Mouse (Mus musculus): Measurements from ENCODE around the gene Plekha8.
A peak's percentile ranks its signal among the peaks of the same experiment; 100 is the strongest.

Plekha8 gene

DNA sequence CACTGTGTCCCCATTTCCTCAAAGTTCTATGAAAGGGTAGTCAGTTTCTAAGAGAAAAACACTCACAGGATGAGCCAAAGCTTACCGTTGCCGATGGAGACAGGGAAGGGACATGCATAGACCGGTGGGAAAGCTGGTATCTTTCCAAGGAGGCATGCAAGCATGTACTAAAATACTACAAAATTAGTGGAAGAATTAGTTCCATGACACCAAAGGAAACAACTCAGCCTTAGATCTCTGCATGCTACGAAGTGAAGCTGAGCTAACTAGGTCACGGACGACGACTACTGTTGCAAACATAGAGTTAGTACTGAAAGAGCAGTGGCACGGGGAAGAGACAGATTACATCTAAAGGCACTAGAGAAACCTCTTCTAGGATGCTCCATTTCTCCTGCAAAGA lies 8.0 kb upstream of the Plekha8 start:
- no peak for DNase-seq (ENCODE audit: low spot score in 2 of 2)

DNA sequence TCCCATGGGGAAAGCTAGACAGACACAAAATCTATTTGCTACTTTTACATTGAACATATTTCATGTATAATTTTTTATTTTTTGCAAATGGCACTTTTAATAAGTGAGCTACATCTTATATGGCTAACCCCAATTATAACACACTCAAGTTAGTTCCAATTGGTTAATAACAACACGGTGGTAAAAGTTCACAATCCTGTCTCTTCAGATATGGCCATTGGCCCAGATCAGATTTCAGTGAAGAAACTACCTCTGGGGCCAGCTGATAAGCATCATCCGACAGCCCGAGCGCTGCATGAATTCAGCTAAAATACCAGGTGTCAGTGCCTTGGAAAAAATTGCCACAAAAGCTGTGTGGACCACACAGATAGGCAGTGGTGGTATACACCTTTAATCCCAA lies 7.2 kb upstream of the Plekha8 start:
- DNase-seq (ENCODE audit: low spot score in 2 of 2): no peak

DNA sequence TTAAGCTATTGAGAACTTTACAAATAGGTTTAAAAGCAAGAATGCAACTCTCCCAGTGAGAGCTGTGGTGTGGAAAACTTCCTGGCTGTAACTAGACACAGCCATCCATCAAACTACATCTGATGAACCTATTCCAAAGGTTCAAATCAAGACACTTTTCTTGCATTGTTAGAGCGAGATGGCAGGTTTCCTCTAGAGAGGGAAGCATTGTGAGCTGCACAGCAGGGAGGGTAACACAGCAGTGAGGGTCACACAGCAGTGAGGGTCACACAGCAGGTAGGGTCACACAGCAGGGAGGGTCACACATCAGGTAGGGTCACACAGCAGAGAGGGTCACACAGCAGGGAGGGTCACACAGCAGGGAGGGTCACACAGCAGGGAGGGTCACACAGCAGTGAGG lies 6.7 kb upstream of the Plekha8 start:
- DNase-seq (ENCODE audit: low spot score in 2 of 2): no peak

DNA sequence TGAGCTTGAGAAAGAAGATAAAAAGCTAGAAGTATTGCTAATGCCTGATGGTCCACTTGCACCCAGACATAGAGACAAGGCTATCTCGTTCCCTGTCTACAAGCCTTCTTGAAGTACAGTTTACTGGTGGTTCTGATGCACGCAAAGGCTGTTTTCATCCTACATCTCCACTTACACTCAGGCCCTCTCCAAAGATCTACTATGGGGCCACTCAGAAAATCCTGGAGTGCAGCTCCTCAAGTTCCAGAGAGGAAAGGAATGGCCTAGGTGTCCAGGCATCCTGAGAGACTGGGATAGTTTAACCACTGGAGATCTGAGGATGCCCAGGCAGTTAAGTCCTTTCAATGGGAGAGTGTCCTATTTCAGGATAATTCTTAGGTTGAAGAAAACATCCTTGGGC lies 4.2 kb upstream of the Plekha8 start:
- no peak for DNase-seq (ENCODE audit: low spot score in 2 of 2)

DNA sequence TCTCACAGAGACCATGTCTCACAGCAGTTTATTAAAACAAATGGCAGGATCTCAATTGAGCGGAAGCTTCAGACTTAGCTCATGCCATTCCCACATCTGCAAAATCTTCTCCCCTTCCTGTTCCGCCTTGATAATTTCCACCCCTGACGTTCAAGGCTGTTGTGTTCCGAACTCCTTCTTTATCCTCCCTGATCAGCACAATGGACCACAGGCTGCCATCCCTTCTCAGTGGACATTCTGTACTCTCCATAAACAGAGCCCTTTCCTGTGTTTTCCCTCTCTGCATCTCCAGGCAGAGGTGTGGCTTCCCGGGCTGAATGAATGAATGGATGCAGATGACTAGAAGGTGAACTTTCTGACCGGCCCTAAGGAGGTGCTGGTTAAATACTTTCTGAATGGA lies 3.1 kb upstream of the Plekha8 start:
- DNase-seq (ENCODE audit: low spot score in 2 of 2): no peak

DNA sequence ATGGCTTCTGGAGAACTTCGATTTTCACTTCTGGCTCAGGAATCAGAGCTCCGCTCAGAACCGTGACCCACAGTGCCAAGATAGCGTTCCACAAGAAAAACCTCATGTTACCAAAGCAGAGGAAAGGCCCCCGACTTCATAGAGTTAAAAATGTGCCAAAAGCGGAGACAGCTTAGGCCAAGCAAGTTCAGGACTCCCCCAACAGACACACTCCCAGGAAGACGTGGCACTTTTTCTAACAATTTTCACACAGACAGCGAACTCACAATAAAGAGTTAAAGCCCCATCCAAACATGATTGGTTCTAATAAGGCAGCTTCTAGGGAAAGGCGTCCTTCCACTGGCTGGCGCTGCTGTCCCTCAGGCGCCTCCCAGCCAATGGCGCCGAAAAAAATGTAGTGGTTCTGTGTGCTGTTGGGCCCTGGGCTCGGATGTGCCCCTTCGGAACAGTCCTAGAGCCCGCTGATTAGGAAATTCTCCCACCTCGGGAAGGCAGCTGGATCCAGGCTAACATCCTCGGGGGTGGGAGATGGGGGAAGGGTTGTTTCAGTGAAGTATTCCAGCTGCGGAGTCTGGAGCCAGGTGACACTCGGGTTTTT lies 1.9 kb upstream of the Plekha8 start:
- peak; percentile 90 to 92 for DNase-seq (ENCODE audit: low spot score in 2 of 2)

DNA sequence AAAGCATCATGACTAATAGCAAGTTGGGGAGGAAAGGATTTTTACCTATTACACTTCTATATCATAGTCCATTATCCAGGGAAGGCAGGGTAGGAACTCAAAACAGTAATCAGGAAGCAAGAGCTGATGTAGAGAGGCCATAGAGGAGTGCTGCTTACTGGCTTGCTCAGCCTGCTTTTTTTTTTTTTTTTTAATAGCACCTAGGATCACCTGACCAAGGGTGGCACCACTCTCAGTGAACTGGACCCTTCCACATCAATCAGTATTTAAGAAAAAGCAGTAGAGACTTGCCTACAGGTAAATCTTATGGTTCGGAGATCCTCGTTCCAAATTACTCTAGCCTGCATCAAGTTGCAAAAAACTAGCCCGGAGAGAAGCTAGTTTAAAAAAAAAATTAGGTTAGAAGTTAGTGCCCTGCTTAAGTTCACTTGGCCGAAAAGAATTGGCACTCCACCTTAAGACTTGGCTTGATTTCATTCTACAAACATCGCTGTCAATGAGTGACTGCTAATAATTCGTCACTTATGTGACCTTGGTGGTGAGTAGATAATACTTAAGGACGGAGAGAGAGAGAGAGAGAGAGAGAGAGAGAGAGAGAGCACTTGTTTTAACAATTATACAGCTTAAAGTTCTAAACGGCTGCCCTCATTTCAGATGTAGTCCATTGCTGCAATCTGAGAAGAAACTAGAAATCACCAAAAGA lies 994 bp upstream of the Plekha8 start:
- DNase-seq (ENCODE audit: low spot score in 2 of 2): no peak

DNA sequence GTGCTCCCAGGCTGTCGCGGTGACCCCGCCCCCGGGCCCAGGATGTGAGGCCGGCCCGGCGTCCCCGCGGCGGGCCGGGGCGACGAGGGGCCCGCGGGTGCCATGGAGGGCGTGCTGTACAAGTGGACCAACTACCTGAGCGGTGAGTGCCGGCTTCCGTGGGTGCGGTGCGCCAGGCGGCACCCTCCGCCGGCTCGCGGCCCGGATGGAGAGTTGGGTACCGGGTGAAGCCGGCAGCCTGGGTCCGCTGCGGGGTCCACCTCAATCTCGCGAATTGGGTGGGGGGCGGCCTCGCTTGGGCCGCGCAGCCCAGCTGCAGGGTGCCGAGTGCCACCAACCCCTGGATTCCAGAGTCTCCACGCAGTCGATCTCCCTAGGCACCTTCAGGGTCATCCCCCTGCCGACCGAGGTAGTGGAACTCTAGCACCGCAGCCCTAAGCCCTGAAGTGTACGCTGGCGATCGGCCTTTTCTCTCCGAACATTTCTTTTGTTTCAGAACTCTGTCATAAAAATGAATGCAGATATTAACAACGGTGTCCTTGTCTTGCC lies 493 bp downstream of the Plekha8 start:
- no peak for DNase-seq (ENCODE audit: low spot score in 2 of 2)

DNA sequence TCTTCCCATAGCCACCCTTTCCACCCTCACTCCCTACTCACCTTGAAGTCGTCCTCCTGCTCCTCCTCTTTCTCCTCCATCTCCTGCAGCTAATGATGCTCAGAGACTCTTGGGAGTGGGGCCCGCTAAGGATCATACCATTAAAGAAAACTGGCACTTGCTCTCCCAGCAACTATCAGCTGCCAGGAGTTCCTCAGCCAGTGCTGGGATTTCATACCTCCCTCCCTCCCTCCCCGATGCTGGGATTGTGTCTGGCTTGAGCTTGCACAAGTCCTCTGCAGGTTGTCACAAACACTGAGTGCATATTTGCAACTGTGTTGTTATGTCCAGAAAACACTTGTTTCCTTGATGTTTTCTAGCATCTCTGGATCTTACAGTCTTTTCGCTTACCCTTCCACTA lies 2.3 kb downstream of the Plekha8 start, which contains the start of gene Fkbp14:
Gene Fkbp14, minus strand, starts transcription at position 101 of the 400 bp plus-strand sequence.
- DNase-seq (ENCODE audit: low spot score in 2 of 2): no peak

DNA sequence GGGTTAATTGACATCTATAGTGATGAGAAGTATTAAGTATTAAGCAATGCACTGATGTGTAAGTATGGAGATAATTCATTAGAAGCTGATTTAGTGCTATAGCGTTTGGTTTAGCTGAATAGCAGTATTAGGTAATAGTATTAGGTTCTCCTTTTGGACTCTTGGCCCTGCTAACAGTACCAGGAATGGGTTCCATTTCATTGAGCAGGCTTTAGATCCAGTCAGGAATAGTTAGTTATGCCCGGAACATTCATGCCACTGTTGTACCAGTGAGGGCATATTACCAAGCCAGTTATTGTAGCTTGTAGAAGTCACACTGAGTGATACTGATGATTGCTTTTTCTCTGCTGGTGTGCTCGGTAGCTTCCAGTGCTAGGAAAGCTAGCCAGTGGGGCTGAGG lies 2.8 kb downstream of the Plekha8 start:
- no peak for DNase-seq (ENCODE audit: low spot score in 2 of 2)

DNA sequence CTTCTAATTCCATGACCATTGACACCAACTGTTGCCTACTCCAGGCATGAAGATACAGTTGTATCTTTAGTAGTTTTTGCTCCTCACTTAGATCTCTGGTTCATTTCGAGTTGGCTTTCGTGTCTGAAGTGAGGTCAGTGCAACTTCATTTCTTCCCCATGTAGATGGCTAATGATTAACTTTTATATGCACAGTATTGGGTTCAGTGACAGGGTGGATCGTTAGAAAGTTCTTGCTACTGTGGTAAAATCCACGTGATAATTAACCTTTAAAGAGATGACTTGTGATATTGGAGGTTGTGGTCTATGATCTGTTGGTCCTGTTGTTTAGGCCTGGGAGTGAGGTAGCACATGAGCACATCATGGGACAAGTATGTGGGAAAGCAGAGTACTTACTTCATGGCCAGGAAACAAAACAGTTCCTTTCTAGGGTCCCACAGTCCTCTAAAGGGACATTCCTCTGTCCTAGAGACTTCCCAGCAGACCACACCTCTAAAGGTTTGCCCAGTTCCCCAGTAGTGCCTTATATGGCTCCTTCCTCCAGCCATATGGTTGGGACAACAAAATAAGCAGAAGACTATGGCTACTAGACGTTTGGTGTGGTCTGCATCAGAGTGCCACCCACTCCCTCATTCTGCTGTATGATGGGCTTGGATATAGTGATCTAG lies 5.9 kb downstream of the Plekha8 start:
- DNase-seq (ENCODE audit: low spot score in 2 of 2): no peak

DNA sequence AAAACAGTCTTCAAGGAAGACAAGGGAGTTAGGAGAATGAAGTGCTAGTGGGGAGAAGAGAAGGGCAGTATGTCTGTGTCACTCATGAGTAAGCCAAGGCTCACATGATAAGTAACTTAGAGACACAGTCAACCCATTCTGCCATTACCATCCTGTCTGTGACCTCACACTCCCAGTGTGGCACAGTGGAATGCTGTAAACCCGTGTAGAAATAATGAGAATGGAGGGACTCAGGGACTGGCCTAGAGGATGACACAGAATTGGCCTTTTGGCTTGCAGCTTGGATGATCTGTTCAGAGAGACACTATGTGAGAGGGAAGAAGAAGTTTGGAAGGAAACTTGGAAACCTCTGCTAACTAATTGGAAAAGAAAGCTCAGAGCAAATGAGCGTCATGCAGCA lies 8.0 kb downstream of the Plekha8 start:
- DNase-seq (ENCODE audit: low spot score in 2 of 2): no peak

DNA sequence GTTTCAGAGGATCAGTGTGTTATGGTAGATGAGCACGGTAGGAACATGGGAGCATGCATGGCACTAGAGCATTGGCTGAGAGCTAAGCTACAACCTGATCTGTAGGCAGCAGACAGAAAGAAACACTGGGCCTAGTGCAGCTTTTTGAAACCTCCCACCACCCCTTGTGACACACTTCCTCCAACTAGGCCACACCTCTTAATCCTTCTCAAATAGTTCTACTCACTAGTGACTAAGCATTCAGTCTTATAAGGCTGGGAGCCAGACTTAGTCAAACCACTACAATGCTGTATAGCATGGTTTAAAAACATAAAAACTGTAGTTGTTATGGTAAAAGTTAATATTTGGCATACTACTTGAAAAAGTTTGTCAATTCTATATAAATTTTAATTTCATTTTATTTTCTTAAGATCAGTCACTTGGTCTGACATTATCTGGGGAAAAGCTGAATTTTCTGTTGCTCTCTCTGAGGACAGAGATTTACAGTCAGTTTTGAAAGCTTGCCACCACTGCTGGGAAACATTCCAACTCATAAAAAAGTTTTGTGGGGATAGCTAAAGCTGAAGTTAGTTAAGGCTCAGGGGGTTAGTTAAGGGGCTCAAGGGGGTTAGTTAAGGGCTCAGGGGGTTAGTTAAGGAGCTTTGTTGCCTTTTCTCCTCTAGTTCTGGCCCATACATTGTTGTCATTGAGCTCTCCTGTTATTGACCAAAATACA lies 9.2 kb downstream of the Plekha8 start:
- DNase-seq (ENCODE audit: low spot score in 2 of 2): no peak

DNA sequence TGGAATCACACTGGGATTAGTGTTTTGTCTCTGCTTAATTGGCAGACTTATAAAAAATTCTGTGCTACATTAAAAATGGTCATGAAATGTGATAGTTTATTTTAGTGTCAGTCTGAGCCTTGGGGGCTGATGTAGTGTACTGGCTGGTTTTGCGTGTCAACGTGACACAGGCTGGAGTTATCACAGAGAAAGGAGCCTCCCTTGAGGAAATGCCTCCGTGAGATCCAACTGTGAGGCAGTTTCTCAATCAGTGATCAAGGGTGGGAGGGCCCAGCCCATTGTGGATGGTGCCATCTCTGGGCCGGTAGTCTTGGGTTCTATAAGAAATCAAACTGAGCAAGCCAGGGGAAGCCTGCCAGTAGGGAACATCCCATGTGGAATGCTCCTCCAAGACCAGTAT lies 11.3 kb downstream of the Plekha8 start:
- no peak for DNase-seq (ENCODE audit: low spot score in 2 of 2)

DNA sequence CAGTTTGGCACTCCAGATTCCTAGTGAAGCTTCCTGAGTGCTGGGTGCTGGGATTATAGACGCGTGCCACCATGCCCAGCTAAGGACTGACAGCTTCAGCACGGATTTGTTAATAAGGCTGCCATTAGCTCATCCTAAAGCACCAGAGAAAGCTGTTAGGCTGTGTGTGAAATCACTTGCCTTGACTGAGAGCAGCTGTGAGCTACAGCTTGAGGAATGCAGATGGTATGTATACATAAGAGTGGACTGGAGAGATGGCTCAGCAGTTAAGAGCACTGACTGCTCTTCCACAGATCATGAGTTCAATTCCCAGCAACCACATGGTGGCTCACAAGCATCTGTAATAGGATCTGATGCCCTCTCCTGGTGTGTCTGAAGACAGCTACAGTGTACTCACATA lies 22.5 kb downstream of the Plekha8 start:
- no peak for DNase-seq (ENCODE audit: low spot score in 2 of 2)

DNA sequence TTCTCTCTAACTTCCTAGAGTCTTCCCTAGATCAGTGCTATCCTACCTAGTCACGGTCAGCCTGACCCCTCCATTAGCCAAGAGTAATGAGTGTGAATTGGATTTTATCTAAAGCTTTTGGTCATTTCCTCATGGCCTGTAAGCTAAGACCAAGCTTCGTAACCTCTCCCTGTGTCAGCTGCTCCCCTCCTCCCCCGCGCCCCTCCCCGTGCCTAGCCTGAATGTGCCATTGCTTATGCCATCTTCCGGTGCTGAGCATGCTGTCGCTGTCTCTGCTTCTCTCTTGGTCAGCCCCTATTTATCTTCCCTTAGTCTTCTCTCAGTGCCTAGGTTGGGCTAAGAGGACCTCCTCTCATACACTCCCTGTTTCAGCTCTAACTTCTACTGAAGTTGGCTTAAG lies 24.6 kb downstream of the Plekha8 start:
- DNase-seq (ENCODE audit: low spot score in 2 of 2): no peak

DNA sequence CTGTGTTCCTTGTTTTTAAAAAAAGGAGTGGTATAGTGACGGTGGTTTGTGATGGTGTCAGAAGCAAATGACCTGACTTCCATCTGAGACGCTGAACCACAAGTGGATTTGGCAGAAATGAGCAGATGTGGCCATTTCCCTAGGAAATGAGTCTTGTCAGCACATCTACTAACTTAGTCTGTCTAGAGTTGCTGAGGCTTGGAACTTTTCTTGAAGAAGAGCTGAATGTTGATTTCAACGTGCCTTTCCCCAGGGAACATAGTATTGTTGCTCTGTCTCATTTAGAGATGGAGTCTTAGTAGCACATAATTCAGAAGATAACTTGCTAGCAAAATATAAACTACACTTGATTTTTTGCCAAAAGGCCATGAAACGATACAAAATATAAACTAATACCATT lies 25.4 kb downstream of the Plekha8 start:
- DNase-seq (ENCODE audit: low spot score in 2 of 2): no peak

DNA sequence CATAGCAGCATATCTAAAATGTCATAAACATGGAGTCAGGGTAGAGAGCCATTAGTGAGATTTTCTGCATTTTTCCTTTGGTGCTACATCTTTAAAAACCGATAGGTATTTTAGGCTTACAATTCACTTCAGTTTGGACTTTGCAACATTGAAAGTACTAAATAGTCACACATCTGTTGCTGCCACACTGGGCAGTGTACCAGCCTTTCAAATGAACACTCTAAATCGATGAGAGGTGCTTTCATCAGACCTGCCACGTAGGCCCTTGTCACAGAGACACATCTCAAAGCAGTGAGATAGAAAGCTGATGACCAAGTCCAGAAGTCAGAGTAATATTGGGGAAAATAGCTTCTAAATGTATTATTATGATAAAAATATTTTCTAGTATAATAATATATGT lies 33.5 kb downstream of the Plekha8 start:
- DNase-seq (ENCODE audit: low spot score in 2 of 2): no peak

DNA sequence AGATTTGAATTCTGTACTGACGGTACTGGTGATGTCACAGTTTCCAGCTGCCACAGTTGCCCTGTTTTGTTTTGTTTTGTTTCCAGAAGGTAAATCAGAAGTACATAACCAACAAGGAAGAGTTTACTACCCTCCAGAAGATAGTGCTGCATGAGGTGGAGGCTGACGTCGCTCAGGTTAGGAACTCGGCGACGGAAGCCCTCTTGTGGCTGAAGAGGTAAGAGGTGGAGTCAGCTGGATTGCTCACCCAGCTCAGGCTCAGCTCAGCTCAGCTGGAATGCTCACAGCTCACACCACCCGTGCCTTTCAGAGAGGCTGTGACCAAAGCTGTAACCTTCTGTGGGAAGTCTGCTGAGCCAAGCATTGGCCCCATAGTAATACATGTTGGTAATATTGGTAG lies 34.8 kb downstream of the Plekha8 start:
- no peak for DNase-seq (ENCODE audit: low spot score in 2 of 2)

DNA sequence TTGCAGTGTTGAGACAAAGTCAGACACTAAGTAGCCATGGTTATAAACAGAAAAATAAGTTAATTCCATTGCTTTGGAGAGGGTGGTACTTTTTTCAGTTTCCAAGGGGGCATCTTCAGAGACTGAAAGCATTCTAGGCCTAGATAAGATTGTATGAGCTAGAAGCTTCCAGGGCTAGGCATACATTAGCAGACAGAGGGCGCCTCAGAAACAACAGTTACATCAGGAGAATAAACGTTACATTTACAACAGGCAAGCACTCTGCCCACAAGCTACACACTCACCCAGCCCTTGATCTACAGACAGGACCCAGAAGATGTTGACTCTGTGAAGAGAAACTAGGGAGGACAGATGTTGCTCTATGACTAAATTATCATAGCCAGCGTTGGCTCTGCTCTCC lies 36.6 kb downstream of the Plekha8 start:
- no peak for DNase-seq (ENCODE audit: low spot score in 2 of 2)

DNA sequence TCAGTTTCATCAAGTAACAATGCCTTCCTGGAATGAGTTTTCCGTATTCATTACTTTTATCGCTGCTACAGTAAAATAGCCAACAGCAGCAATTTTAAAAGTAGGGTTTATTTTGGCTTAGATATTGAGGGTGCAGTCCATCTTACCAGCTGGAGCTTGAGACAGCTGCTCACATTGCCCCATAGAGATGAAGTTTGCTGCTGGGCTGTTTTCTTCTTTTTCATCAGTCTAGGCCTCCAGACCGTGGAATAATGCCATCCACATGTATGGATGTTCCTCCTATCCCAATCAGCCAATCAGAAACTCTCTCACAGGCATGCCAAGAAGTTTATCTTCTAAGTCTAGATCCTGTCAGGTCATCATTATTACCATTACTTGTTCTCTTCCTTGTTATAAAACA lies 45.0 kb downstream of the Plekha8 start:
- DNase-seq (ENCODE audit: low spot score in 2 of 2): no peak

DNA sequence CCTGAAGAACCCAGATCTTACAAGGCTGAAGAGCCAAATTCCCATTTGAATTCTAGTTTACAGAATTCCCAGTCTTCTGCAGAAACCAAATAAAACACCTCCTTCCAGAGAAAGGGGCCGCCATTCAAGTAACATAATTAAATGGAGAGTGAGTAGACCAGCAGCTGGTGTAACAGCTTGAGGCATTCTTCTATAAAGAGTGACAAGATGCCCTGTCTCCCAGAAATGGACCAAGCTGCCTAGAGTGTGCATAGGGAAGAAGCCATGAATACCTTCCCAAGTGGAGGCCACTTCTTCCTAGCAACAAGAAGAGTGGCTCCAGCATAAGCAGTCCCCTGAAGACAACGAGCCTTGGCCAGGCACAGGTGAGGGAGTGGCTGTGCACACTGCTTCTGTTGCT lies 47.0 kb downstream of the Plekha8 start:
- no peak for DNase-seq (ENCODE audit: low spot score in 2 of 2)

All from urinary bladder, postnatal 4 days (tissue).